Mouse (Mus musculus): ENCODE measurements around the gene Nbea. TPM values are rescaled to one million over a fixed set of nuclear protein-coding genes. Genes with fewer than 3 reads are reported as not detected.

The Nbea gene
- polyA plus RNA-seq, 1 experiment from 2014 or later: 6.4 TPM

GRCm38 (mm10) chr3:55665928-55666327 lies 517.6 kb downstream of the Nbea start:
- Histone ChIP-seq H3K27ac (ENCODE audit: low read length) (no peak overlapping the region), H3K4me1 (ENCODE audit: insufficient read depth, low read length) (no peaks in the 10 kb centered on the region), H3K4me2 (replicated peaks; ENCODE audit: low read depth, low read length) (no peak overlapping the region), H3K4me3 (ENCODE audit: low read length) (no peak overlapping the region), H3K36me3 (ENCODE audit: insufficient read depth, low read length) (no peaks in the 10 kb centered on the region), H3K9me3 (ENCODE audit: low read length) (no peaks in the 10 kb centered on the region), H3K27me3 (ENCODE audit: insufficient read depth, low read length) (no peaks in the 10 kb centered on the region), H3K9ac (replicated peaks; ENCODE audit: low read length) (no peak overlapping the region)
- whole genome bisulfite sequencing: 70% methylated on average over 5 of the region's 5 CpGs
- no peak for ATAC-seq (ENCODE audit: low FRiP score, low TSS enrichment)

GRCm38 (mm10) chr3:55664713-55665112 lies 518.8 kb downstream of the Nbea start:
- Histone ChIP-seq H3K9ac (replicated peaks; ENCODE audit: low read length) (no peak overlapping the region), H3K4me1 (ENCODE audit: insufficient read depth, low read length) (no peaks in the 10 kb centered on the region), H3K9me3 (ENCODE audit: low read length) (no peaks in the 10 kb centered on the region), H3K4me3 (ENCODE audit: low read length) (no peak overlapping the region), H3K27ac (ENCODE audit: low read length) (no peak overlapping the region), H3K36me3 (ENCODE audit: insufficient read depth, low read length) (no peaks in the 10 kb centered on the region), H3K27me3 (ENCODE audit: insufficient read depth, low read length) (no peaks in the 10 kb centered on the region), H3K4me2 (replicated peaks; ENCODE audit: low read depth, low read length) (no peak overlapping the region)
- 79% methylated on average over 3 of the region's 3 CpGs for WGBS
- no peak for ATAC-seq (ENCODE audit: low FRiP score, low TSS enrichment)

- no peak for ATAC-seq (ENCODE audit: low FRiP score, low TSS enrichment)
- Histone ChIP-seq H3K27ac (ENCODE audit: low read length) (no peak overlapping the region), H3K9ac (replicated peaks; ENCODE audit: low read length) (no peak overlapping the region), H3K27me3 (ENCODE audit: insufficient read depth, low read length) (no peaks in the 10 kb centered on the region), H3K4me3 (ENCODE audit: low read length) (no peak overlapping the region), H3K36me3 (ENCODE audit: insufficient read depth, low read length) (no peaks in the 10 kb centered on the region), H3K9me3 (ENCODE audit: low read length) (no peaks in the 10 kb centered on the region), H3K4me1 (ENCODE audit: insufficient read depth, low read length) (no peaks in the 10 kb centered on the region), H3K4me2 (replicated peaks; ENCODE audit: low read depth, low read length) (no peak overlapping the region)
- 63% methylated on average over 8 of the region's 9 CpGs for WGBS
Observed at GRCm38 (mm10) chr3:55661678-55662445, 521.6 kb downstream of the Nbea start.

GRCm38 (mm10) chr3:55660261-55660838 lies 523.2 kb downstream of the Nbea start:
- H3K36me3 ChIP-seq (ENCODE audit: insufficient read depth, low read length): no peaks in the 10 kb centered on the region
- H3K4me1 ChIP-seq (ENCODE audit: insufficient read depth, low read length): no peaks in the 10 kb centered on the region
- H3K9me3 ChIP-seq (ENCODE audit: low read length): no peaks in the 10 kb centered on the region
- H3K27me3 ChIP-seq (ENCODE audit: insufficient read depth, low read length): no peaks in the 10 kb centered on the region
- H3K4me3 ChIP-seq (ENCODE audit: low read length): no peak overlapping the region
- WGBS: 83% methylated on average over 10 of the region's 10 CpGs
- no peak overlapping the region for H3K9ac ChIP-seq (replicated peaks; ENCODE audit: low read length)
- H3K27ac ChIP-seq (ENCODE audit: low read length): no peak overlapping the region
- ATAC-seq (ENCODE audit: low FRiP score, low TSS enrichment): no peak
- H3K4me2 ChIP-seq (replicated peaks; ENCODE audit: low read depth, low read length): no peak overlapping the region

- WGBS: 42% methylated on average over 7 of the region's 7 CpGs
Observed at GRCm38 (mm10) chr3:55659558-55660215, 523.8 kb downstream of the Nbea start.

GRCm38 (mm10) chr3:55652321-55652720 lies 531.2 kb downstream of the Nbea start:
- no peak overlapping the region; the same call in 1 of the 2 replicates for H3K4me2 ChIP-seq (replicated peaks; ENCODE audit: low read depth, low read length)
- no peak overlapping the region for H3K9ac ChIP-seq (replicated peaks; ENCODE audit: low read length)
- H3K27me3 ChIP-seq (ENCODE audit: insufficient read depth, low read length): no peaks in the 10 kb centered on the region
- no peaks in the 10 kb centered on the region for H3K36me3 ChIP-seq (ENCODE audit: insufficient read depth, low read length)
- H3K27ac ChIP-seq (ENCODE audit: low read length): no peak overlapping the region
- H3K9me3 ChIP-seq (ENCODE audit: low read length): no peaks in the 10 kb centered on the region
- 45% methylated on average over 2 of the region's 2 CpGs for WGBS
- peak; percentile 76 for ATAC-seq (ENCODE audit: low FRiP score, low TSS enrichment)
- peaks cover 17% of the 10 kb centered on the region for H3K4me1 ChIP-seq (ENCODE audit: insufficient read depth, low read length)
- H3K4me3 ChIP-seq (ENCODE audit: low read length): no peak overlapping the region

More at GRCm38 (mm10) chr3:55659558-55660215, 523.8 kb downstream of the Nbea start:
- Histone ChIP-seq H3K4me1 (ENCODE audit: insufficient read depth, low read length) (no peaks in the 10 kb centered on the region), H3K9ac (replicated peaks; ENCODE audit: low read length) (no peak overlapping the region), H3K27ac (ENCODE audit: low read length) (no peak overlapping the region), H3K9me3 (ENCODE audit: low read length) (no peaks in the 10 kb centered on the region), H3K4me2 (replicated peaks; ENCODE audit: low read depth, low read length) (no peak overlapping the region), H3K27me3 (ENCODE audit: insufficient read depth, low read length) (no peaks in the 10 kb centered on the region), H3K36me3 (ENCODE audit: insufficient read depth, low read length) (no peaks in the 10 kb centered on the region), H3K4me3 (ENCODE audit: low read length) (no peak overlapping the region)
- ATAC-seq (ENCODE audit: low FRiP score, low TSS enrichment): no peak

- peak; percentile 54 for ATAC-seq (ENCODE audit: low FRiP score, low TSS enrichment)
- peaks cover 17% of the 10 kb centered on the region for H3K4me1 ChIP-seq (ENCODE audit: insufficient read depth, low read length)
- H3K9me3 ChIP-seq (ENCODE audit: low read length): no peaks in the 10 kb centered on the region
- no peaks in the 10 kb centered on the region for H3K27me3 ChIP-seq (ENCODE audit: insufficient read depth, low read length)
- no peak overlapping the region; the same call in 1 of the 2 replicates for H3K4me2 ChIP-seq (replicated peaks; ENCODE audit: low read depth, low read length)
- H3K4me3 ChIP-seq (ENCODE audit: low read length): no peak overlapping the region
- H3K27ac ChIP-seq (ENCODE audit: low read length): no peak overlapping the region
- H3K9ac ChIP-seq (replicated peaks; ENCODE audit: low read length): no peak overlapping the region
- no peaks in the 10 kb centered on the region for H3K36me3 ChIP-seq (ENCODE audit: insufficient read depth, low read length)
- 69% methylated on average over 4 of the region's 4 CpGs for WGBS
Observed at GRCm38 (mm10) chr3:55651877-55652276, 531.6 kb downstream of the Nbea start.

- H3K9ac ChIP-seq (replicated peaks; ENCODE audit: low read length): no peak overlapping the region
- H3K27ac ChIP-seq (ENCODE audit: low read length): peak overlapping the region; percentile 17; the same call in 1 of the 2 replicates
- WGBS: 48% methylated on average over 5 of the region's 5 CpGs
- no peaks in the 10 kb centered on the region for H3K27me3 ChIP-seq (ENCODE audit: insufficient read depth, low read length)
- no peak for ATAC-seq (ENCODE audit: low FRiP score, low TSS enrichment)
- no peak overlapping the region for H3K4me2 ChIP-seq (replicated peaks; ENCODE audit: low read depth, low read length)
- peaks cover 17% of the 10 kb centered on the region for H3K4me1 ChIP-seq (ENCODE audit: insufficient read depth, low read length)
- H3K36me3 ChIP-seq (ENCODE audit: insufficient read depth, low read length): no peaks in the 10 kb centered on the region
- no peak overlapping the region for H3K4me3 ChIP-seq (ENCODE audit: low read length)
- no peaks in the 10 kb centered on the region for H3K9me3 ChIP-seq (ENCODE audit: low read length)
Observed at GRCm38 (mm10) chr3:55649541-55649940, 534.0 kb downstream of the Nbea start.

- Histone ChIP-seq H3K27me3 (ENCODE audit: insufficient read depth, low read length) (no peaks in the 10 kb centered on the region), H3K27ac (ENCODE audit: low read length) (no peak overlapping the region), H3K4me1 (ENCODE audit: insufficient read depth, low read length) (peaks cover 17% of the 10 kb centered on the region), H3K9ac (replicated peaks; ENCODE audit: low read length) (no peak overlapping the region), H3K4me3 (ENCODE audit: low read length) (no peak overlapping the region), H3K36me3 (ENCODE audit: insufficient read depth, low read length) (no peaks in the 10 kb centered on the region), H3K4me2 (replicated peaks; ENCODE audit: low read depth, low read length) (no peak overlapping the region), H3K9me3 (ENCODE audit: low read length) (no peaks in the 10 kb centered on the region)
- ATAC-seq (ENCODE audit: low FRiP score, low TSS enrichment): no peak
- WGBS: 86% methylated on average over 4 of the region's 4 CpGs
Observed at GRCm38 (mm10) chr3:55648299-55648698, 535.2 kb downstream of the Nbea start.

GRCm38 (mm10) chr3:55647176-55647575 lies 536.3 kb downstream of the Nbea start:
- H3K4me1 ChIP-seq (ENCODE audit: insufficient read depth, low read length): peaks cover 13% of the 10 kb centered on the region
- no peak for ATAC-seq (ENCODE audit: low FRiP score, low TSS enrichment)
- no peak overlapping the region for H3K9ac ChIP-seq (replicated peaks; ENCODE audit: low read length)
- no peaks in the 10 kb centered on the region for H3K27me3 ChIP-seq (ENCODE audit: insufficient read depth, low read length)
- 87% methylated on average over 6 of the region's 6 CpGs for WGBS
- H3K4me3 ChIP-seq (ENCODE audit: low read length): no peak overlapping the region
- no peak overlapping the region for H3K27ac ChIP-seq (ENCODE audit: low read length)
- H3K4me2 ChIP-seq (replicated peaks; ENCODE audit: low read depth, low read length): no peak overlapping the region
- H3K9me3 ChIP-seq (ENCODE audit: low read length): no peaks in the 10 kb centered on the region
- no peaks in the 10 kb centered on the region for H3K36me3 ChIP-seq (ENCODE audit: insufficient read depth, low read length)

Data from kidney, embryonic 16.5 days (tissue).